Mouse (Mus musculus) ovary, postnatal 10 days (tissue): ENCODE results near the gene Notch4.
A peak's percentile ranks its signal among the peaks of the same experiment; 100 is the strongest.

Experiments used
- DNase-seq: peaks from one replicate; pipeline ENCODE4 v3.0.0; 2022; ENCODE audit warnings: low spot score

The Notch4 gene

GRCm38 (mm10) chr17:34593752-34594525 is 29.9 kb downstream of the Notch4 start:
- DNase-seq: no peak

GRCm38 (mm10) chr17:34596098-34596497 is 32.0 kb downstream of the Notch4 start:
- DNase-seq: no peak

GRCm38 (mm10) chr17:34597566-34598095 is 33.6 kb downstream of the Notch4 start, which contains the start of gene Ager:
TSS of gene Ager (plus strand) at chr17:34597862.
- no peak for DNase-seq

- DNase-seq: no peak
Measured at GRCm38 (mm10) chr17:34599891-34600290, 35.8 kb downstream of the Notch4 start.

GRCm38 (mm10) chr17:34601796-34602195 is 37.7 kb downstream of the Notch4 start:
- DNase-seq: no peak

GRCm38 (mm10) chr17:34603375-34604060 is 39.5 kb downstream of the Notch4 start, which contains the start of gene Rnf5:
TSS of gene Rnf5 (minus strand) at chr17:34603690.
- peak; percentile 97 for DNase-seq

- DNase-seq: peak; percentile 98
Measured at GRCm38 (mm10) chr17:34604061-34604508, 40.0 kb downstream of the Notch4 start, which contains the start of gene Agpat1. TSS of gene Agpat1 (plus strand) at chr17:34604262.

GRCm38 (mm10) chr17:34604511-34605237 is 40.6 kb downstream of the Notch4 start:
- no peak for DNase-seq

- DNase-seq: peak; percentile 93
Measured at GRCm38 (mm10) chr17:34605609-34606008, 41.5 kb downstream of the Notch4 start.

GRCm38 (mm10) chr17:34606186-34607039 is 42.3 kb downstream of the Notch4 start:
- DNase-seq: no peak

- no peak for DNase-seq
Measured at GRCm38 (mm10) chr17:34607997-34608396, 43.9 kb downstream of the Notch4 start.

GRCm38 (mm10) chr17:34611050-34611449 is 47.0 kb downstream of the Notch4 start:
- DNase-seq: no peak

- DNase-seq: no peak
Measured at GRCm38 (mm10) chr17:34613054-34613645, 49.1 kb downstream of the Notch4 start.

GRCm38 (mm10) chr17:34613830-34614229 is 49.8 kb downstream of the Notch4 start:
- no peak for DNase-seq

- DNase-seq: no peak
Measured at GRCm38 (mm10) chr17:34615871-34616270, 51.8 kb downstream of the Notch4 start, which contains the start of gene Egfl8. TSS of gene Egfl8 (minus strand) at chr17:34615971.

- DNase-seq: no peak
Measured at GRCm38 (mm10) chr17:34618999-34619398, 54.9 kb downstream of the Notch4 start.

GRCm38 (mm10) chr17:34621006-34621405 is 56.9 kb downstream of the Notch4 start:
- DNase-seq: no peak

GRCm38 (mm10) chr17:34623161-34623560 is 59.1 kb downstream of the Notch4 start:
- DNase-seq: no peak

GRCm38 (mm10) chr17:34624981-34625380 is 60.9 kb downstream of the Notch4 start:
- DNase-seq: no peak

GRCm38 (mm10) chr17:34626062-34626772 is 62.1 kb downstream of the Notch4 start:
- no peak for DNase-seq
